Mouse (Mus musculus) bone marrow, adult 2 months (tissue): ENCODE measurements around the gene Clcn2. TPM values are rescaled to one million over a fixed set of nuclear protein-coding genes. Genes with fewer than 3 reads are reported as not detected.
"Not testable (repeated sequence)": the region's sequence is repeated elsewhere in the genome, so short reads cannot be mapped to it uniquely, and the experiment has no call there.

Source experiments
- H3K27ac ChIP-seq: fragments of 200-500 bp; 2 replicates; pipeline ENCODE4 v1.5.1; 2012; ENCODE audit warnings: low read depth, mild to moderate bottlenecking, control low read depth, inconsistent platforms, low read length; ENCODE audit not compliant: control insufficient read depth, poor library complexity, insufficient read depth
- H3K4me1 ChIP-seq: fragments of 200-500 bp; 2 replicates; pipeline ENCODE4 v1.6.1; 2011; ENCODE audit warnings: low read length; ENCODE audit not compliant: control insufficient read depth, insufficient read depth
- H3K4me3 ChIP-seq: fragments of 200-500 bp; replicated peaks from 2 replicates; pipeline ENCODE3; 2011; ENCODE audit warnings: mild to moderate bottlenecking, low read depth, low read length, control low read depth; ENCODE audit not compliant: control insufficient read depth
- CTCF ChIP-seq: fragments of 200-500 bp; IDR thresholded peaks from 2 replicates; pipeline ENCODE4 v1.5.1; 2011; ENCODE audit warnings: low read length, control low read depth; ENCODE audit not compliant: control insufficient read depth, insufficient read depth
- POLR2A ChIP-seq: fragments of 200-500 bp; IDR thresholded peaks from 2 replicates; pipeline ENCODE4 v1.6.1; 2011; ENCODE audit warnings: low read depth, mild to moderate bottlenecking, control low read depth, low read length, borderline replicate concordance; ENCODE audit not compliant: control insufficient read depth
- WGBS: fragments of 180-500 bp; shearing (Covaris S2); methylation state at CpG from one replicate; pipeline ENCODE4 v1.1.7; 2018; 5-methylcytosine and 5-hydroxymethylcytosine counted together
- polyA plus RNA-seq: library from polyadenylated mRNA; stranded (reverse); fragments of >200 nt; gene quantifications from 2 replicates; pipeline ENCODE4 v1.2.4, GENCODE M21; 2011; ENCODE audit warnings: low replicate concordance; ENCODE audit not compliant: missing spikeins, insufficient read depth, insufficient read length

Clcn2 gene
- polyA plus RNA-seq, 1 experiment: 23.1 TPM

DNA sequence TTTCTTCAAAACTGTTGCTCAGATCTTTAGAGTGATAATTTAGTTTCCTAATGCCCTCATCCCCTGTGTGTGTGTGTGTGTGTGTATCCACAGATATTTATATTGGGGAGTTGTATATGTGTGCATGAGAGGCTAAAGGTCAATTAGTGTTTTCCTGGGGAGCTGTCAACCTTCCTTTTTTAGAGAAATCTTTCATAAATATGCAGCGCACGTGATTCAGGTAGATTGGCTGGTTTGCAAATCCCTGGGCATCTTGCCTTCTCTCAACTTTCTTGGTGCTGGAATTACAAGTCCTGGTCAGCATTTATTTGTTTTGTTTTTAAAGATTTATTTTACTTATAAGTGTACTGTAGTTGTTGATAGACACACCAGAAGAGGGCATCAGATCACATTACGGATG is 47.3 kb downstream of the Clcn2 start:
- H3K27ac ChIP-seq: no peak overlapping the region
- 83% methylated on average over 3 of the region's 3 CpGs for WGBS
- TF ChIP-seq POLR2A (no peak), CTCF (no peak)
- H3K4me1 ChIP-seq: peaks cover 4% of the 10 kb centered on the region
- H3K4me3 ChIP-seq: no peak overlapping the region

DNA sequence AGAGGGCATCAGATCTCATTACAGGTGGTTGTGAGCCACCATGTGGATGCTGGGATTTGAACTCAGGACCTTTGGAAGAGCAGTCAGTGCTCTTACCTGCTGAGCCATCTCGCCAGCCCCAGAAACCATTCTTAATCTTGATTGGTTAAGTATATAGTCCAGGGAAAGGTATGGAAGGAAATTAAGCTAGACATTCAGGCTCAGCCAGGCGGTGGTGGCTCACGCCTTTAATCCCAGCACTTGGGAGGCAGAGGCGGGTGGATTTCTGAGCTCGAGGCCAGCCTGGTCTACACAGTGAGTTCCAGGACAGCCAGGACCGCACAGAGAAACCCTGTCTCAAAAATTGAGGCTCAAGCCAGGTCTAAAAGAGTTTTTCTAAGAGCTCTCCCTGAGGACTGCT is 49.5 kb downstream of the Clcn2 start, which contains the start of gene Eif4g1:
Gene Eif4g1 (plus strand): TSS at position 301 of the 400 bp plus-strand sequence.
- not testable (repeated sequence) for H3K27ac ChIP-seq, H3K4me1 ChIP-seq, H3K4me3 ChIP-seq
- WGBS: 85% methylated on average over 6 of the region's 6 CpGs

GRCm38 (mm10) chr16:20657661-20658060 is 59.9 kb downstream of the Clcn2 start:
- H3K27ac ChIP-seq: no peak overlapping the region
- 60% methylated on average over 4 of the region's 4 CpGs for WGBS
- H3K4me3 ChIP-seq: no peak overlapping the region
- TF ChIP-seq POLR2A: no peak
- no peak for TF ChIP-seq CTCF
- no peaks in the 10 kb centered on the region for H3K4me1 ChIP-seq

GRCm38 (mm10) chr16:20653315-20653714 is 64.2 kb downstream of the Clcn2 start:
- Histone ChIP-seq H3K4me1 (no peaks in the 10 kb centered on the region; the same call in 1 of the 2 replicates), H3K4me3 (no peak overlapping the region), H3K27ac (no peak overlapping the region)
- 50% methylated on average over 2 of the region's 2 CpGs for WGBS
- TF ChIP-seq POLR2A: no peak
- no peak for TF ChIP-seq CTCF

Other genes starting within 250 kb of the Clcn2 start
- 38.0 and 64.7 TPM in 2 replicates for gene Eif2b5, start 218.9 kb downstream of the Clcn2 start, polyA plus RNA-seq
- gene Dvl3, start 200.8 kb downstream of the Clcn2 start, polyA plus RNA-seq: 12.1 and 19.5 TPM in 2 replicates
- 117 and 135 TPM in 2 replicates for gene Ap2m1, start 182.3 kb downstream of the Clcn2 start, polyA plus RNA-seq
- 30.4 and 53.5 TPM in 2 replicates for gene Abcf3, start 169.2 kb downstream of the Clcn2 start, polyA plus RNA-seq
- gene Vwa5b2, start 128.3 kb downstream of the Clcn2 start, polyA plus RNA-seq: not detected in 2 replicates
- 1.1 and 4.3 TPM in 2 replicates for gene Eef1akmt4, start 106.2 kb downstream of the Clcn2 start, polyA plus RNA-seq
- gene Gm49333, start 106.1 kb downstream of the Clcn2 start, polyA plus RNA-seq: not detected in 2 replicates
- gene Alg3, start 106.0 kb downstream of the Clcn2 start, polyA plus RNA-seq: 7.5 and 11.3 TPM in 2 replicates
- gene Camk2n2, start 96.5 kb downstream of the Clcn2 start, polyA plus RNA-seq: 1.3 TPM in 1 of 2 replicates, not detected in the other
- gene Ece2, start 87.9 kb downstream of the Clcn2 start, polyA plus RNA-seq: not detected in 2 replicates
- gene Psmd2, start 66.1 kb downstream of the Clcn2 start, polyA plus RNA-seq: 194 and 227 TPM in 2 replicates
- gene Eif4g1, start 49.4 kb downstream of the Clcn2 start, polyA plus RNA-seq: 90.4 and 125 TPM in 2 replicates
- 3.7 and 7.0 TPM in 2 replicates for gene Fam131a, start 24.5 kb downstream of the Clcn2 start, polyA plus RNA-seq
- 31.6 and 50.1 TPM in 2 replicates for gene Polr2h, start 81 bp downstream of the Clcn2 start, polyA plus RNA-seq
- 0.36 TPM in 1 of 2 replicates, not detected in the other for gene Chrd, start 15.4 kb upstream of the Clcn2 start, polyA plus RNA-seq
- gene Thpo, start 16.8 kb upstream of the Clcn2 start, polyA plus RNA-seq: not detected in 2 replicates